Mouse (Mus musculus): ENCODE data around the gene Pde4a.

Gene Pde4a

DNA sequence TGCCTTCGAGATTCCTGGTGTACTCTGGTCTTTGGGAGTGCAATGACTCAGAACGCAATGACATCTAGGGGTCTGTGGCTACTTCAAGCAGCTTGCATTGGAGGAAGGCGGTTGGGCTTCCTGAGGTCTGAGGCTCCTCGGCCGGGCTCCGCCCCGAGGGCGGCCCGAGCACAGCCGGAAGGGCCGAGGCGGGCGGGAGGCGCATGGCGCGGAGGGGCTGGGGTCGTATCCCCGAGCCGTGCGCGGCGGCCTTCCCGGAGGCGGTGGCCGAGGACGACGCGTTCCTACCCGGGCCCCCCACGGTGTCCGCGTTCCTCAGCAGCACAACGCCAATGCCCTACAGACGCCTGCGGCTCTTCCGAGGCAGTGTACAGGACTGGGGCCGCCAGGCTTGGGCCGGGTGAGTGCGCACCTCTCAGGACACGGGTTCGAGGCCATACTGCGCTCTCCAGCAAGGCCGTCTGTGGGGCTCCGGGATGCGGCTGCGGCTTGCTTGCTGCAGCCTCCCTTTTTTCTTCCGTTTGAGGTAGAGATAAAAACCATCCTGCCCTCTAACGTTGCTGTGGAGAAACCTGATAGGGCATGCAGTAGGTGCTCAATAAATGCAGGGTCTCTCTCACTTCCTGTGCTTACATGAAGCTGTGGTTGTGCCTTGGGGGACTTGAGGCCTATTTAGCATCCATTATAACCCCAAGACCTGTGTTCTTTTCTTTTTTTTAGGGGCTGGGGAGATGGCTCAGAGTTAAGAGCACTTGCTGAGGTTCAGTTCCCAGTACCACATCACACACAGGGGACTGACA, 16.1 kb downstream of the Pde4a start:
- no peak for DNase-seq (ENCODE audit: low spot score in 2 of 2)

DNA sequence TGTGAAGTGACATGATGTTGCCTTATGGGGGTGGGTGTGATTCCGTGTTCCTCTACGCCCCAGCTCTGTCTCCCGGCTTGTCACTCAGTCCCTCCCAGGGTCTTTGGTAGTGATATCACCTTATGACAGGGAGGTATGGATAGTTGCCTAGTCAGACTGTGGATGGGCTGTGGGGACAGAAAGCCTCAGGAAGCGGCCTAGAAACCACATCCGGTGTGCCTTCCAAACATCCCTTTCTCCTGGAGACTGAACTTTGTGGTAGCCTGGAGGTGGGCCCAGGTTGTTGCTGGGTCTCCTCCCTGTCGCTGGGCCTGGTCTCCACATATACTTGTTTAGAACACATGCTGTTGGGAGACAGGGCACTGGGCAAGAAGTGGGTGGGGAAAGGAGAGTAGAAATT, 17.9 kb downstream of the Pde4a start:
- DNase-seq (ENCODE audit: low spot score in 2 of 2), result no peak

DNA sequence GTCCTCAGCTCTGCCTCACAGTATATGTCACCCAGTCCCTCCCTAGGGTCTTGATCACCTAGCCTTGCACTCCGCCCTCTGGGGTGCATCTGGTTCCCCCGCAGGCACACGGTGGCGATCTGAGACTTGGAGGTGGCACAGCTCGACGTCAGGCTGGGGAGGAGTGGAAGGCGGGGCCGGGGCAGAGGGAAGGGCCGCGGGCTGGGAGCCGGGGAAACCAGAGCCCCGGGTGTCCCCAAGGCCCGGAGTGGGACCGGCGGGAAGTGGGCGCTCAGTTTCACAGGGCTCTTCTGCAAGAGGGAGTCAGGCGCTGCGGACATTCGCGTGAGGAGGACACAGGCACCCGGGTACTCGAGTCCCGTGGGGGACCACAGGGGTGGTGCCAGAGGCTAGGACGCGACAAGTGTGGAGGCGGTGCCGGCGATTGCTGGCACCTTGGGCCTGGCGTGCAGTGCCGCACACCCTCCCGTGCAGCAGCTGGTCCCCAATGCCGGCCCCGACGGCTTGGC, 18.4 kb downstream of the Pde4a start:
- DNase-seq (ENCODE audit: low spot score in 2 of 2), result no peak

DNA sequence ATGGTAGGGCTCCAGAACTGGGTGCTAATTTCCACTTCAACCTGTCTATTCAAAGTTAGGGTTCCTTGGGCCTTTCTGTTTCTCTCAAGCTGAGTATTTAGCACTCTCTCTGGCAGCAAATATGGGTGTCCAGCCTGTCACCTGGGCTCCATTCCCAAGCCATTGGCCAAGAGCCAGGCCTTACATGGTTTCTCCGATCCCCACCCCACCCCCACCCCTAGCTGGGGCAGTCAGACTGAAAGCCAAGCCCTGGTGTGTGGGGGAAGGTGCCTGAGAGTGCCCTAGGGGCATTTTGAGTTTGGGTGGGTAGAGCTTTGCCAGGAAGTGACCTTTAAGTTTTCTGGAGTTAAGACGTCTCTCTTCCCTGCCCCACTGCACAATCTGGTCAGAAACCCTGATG, 19.2 kb downstream of the Pde4a start:
- no peak for DNase-seq (ENCODE audit: low spot score in 2 of 2)

DNA sequence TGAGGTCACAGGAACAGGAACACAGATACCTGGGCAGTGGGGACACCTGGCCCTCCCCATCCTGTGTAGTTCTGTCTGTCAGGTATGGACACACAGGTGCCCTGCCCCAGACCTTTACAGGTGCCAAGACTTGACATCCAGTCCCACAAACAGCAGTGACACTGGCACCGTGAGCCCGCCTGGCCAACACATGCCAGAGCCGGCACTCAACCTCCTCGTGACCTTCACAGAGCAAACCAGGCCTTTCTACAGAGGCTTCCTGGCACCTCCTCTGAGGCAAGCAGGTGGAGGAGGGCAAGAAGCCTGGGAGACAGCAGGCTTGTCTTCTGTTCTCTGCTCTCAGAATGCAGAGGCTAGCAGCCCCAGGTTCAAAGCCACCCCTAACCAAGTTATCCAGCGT, 19.9 kb downstream of the Pde4a start:
- DNase-seq (ENCODE audit: low spot score in 2 of 2), result no peak

DNA sequence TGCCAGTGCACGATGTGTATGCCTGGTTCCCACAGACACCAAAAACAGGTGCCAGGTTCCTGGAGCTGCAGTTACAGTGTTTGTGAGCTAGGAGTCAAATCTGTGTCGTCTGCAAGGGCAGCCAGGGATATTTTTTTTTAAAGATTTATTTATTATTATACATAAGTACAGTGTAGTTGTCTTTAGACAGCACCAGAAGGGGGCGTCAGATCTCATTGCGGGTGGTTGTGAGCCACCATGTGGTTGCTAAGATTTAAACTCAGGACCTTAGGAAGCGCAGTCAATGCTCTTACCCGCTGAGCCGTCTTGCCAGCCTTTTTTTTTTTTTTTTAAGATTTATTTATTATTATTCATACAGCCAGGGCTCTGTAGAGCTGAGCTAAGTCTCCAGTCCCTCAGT, 24.4 kb downstream of the Pde4a start:
- DNase-seq (ENCODE audit: low spot score in 2 of 2), result no peak

DNA sequence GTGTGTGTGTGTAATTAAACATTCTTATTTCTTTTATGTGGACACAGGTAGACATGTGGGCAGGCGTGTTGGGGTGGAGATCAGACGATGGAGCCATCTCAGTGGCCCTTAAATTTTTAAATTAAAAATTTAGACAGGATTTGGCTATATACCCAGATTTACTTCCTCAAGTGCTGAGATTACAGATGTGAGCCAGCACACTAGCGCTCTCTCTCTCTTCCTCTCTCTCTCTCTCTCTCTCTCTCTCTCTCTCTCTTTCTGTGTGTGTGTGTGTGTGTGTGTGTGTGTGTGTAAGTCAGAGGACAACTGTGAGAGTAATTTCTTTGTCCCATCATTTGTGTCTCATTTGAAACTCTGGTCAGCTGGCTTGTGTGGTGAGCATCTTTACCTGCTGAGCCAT, 25.2 kb downstream of the Pde4a start:
- no peak for DNase-seq (ENCODE audit: low spot score in 2 of 2)

DNA sequence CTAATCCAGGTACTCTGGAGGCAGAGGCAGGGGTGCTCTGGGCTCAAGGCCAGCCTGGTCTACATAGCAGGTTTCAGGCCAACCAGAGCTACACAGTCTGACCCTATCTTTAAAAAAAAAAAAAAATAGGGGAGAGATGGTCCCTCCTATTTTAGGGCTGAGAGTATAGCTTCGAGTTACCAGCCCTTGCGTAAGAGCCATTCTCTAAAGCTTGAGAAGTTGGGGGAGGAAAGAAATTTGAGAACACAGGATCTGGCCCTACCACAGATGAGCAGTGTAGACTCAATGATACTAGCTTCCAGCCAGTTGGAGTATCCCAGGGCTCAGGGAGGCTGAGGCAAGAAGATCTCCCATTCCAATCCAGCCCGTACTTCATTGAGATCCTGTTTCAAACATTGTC, 28.3 kb downstream of the Pde4a start:
- DNase-seq (ENCODE audit: low spot score in 2 of 2), result no peak

DNA sequence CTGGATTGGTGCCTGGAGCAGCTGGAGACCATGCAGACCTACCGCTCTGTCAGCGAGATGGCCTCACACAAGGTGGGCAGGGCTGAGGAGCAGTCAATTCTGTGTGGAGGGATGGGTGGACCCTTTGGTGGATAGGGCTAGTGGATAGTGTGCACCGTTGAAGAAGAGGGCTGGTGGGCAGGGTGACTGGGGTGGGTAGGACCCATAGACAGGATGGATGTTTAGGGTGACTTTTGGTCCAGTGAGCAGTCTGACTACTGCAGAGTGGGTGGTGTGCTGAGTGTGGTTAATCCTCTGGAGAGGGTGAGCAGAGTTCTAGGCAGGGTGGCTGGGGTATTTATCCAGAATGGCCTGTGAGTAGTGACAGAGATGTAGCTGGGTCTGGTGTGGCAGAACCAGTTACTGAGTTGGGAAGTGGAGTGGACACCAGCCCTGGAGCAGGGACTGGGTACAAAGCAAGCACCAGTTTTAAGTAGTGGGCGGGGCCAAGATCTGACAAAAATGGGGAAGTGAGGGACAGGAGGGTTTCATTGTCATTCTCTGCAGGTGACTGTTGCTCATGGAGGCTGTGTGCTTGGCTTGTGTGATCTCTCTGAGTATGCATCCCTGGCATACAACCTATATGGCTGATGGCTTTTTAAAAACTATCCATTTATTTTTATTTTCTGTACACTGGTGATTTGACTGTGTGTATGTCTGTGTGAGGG, 29.4 kb downstream of the Pde4a start:
- no peak for DNase-seq (ENCODE audit: low spot score in 2 of 2)

- peak; percentile 68 to 76 for DNase-seq (ENCODE audit: low spot score in 2 of 2)
These were observed 30.4 kb downstream of the Pde4a start for GRCm38 (mm10) chr9:21195736-21196505.

- peak; percentile 61 to 70 for DNase-seq (ENCODE audit: low spot score in 2 of 2)
These were observed 31.3 kb downstream of the Pde4a start for GRCm38 (mm10) chr9:21196521-21197433.

DNA sequence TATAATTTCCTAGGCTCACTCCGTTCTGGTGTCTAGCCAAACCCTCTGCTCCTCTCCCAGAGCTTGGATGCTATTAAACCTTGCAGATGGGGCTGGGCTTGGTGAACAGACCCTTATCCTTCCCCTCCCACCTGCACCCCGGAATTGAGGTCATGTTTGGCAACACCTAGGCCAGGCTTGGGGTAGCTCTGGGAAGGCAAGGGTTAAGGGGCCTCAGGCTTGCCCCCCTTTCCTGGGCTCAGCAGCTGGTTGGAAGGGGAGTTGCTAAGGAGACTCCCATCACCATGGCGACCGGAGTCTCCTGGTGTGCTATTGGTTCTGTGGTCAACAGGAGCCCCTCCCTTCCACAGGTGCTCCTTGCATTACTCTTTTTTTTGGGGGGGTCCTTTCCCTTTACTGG, 32.5 kb downstream of the Pde4a start:
- peak; percentile 70 to 83 for DNase-seq (ENCODE audit: low spot score in 2 of 2)

DNA sequence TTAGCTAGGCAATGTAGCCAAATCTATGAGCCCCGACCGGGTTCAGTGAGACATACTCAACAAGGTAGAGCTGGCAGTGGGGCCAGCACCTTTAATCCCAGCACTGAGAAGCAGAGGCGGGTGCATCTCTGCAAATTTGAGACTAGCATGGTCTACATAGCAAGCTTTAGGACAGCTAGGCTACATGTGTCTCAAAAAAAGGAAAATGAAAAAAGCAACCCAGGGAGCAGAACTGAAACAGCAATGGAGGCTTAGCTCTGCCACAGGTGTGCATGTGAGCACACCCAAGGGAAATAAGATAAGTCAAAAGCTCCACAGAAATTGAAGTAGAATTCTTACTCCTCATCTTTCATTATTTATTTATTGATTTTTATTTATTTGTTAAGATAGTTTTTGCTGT, 33.4 kb downstream of the Pde4a start:
- DNase-seq (ENCODE audit: low spot score in 2 of 2), result no peak

DNA sequence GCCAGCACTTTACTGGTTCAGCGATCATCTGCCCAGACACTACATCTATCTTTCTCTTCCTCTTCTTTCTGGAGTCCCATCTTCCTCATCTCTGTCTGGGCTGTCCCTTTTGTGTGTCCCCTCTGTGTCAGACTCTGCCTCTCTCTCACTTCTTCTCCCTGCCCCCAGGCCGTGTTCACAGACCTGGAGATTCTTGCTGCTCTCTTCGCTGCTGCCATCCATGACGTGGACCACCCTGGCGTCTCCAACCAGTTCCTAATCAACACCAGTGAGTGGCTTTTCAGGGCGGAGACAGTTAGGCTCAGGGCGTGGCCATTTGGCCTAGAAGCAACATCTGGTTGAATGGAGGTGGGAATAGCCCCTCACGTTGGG, 38.6 kb downstream of the Pde4a start:
- DNase-seq (ENCODE audit: low spot score in 2 of 2), result no peak

GRCm38 (mm10) chr9:21204528-21205272, 39.2 kb downstream of the Pde4a start:
- DNase-seq (ENCODE audit: low spot score in 2 of 2), result peak in 1 of 2 experiments; percentile 46

DNA sequence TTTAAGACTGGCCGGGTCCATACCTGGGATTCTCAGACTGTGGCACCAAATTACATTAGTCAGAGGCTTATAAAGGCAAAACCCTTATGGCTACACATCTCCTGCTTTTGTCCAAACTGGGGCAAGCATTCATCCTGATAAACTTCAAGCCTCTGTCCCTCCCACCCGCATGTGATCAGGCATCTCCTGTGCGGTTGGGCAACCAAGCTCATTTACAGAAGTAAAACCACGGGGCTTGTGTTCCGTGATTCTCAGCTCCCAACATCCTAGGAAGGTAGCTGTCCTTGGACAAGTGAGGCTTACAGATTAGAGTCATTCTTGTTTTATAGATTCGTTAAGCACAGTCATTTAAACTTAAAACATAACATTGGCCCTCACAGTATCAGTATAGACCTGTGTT, 41.3 kb downstream of the Pde4a start:
- DNase-seq (ENCODE audit: low spot score in 2 of 2), result no peak

- no peak for DNase-seq (ENCODE audit: low spot score in 2 of 2)
These were observed 43.1 kb downstream of the Pde4a start for GRCm38 (mm10) chr9:21208626-21209025.

GRCm38 (mm10) chr9:21210821-21211220, 45.3 kb downstream of the Pde4a start:
- DNase-seq (ENCODE audit: low spot score in 2 of 2), result no peak

DNA sequence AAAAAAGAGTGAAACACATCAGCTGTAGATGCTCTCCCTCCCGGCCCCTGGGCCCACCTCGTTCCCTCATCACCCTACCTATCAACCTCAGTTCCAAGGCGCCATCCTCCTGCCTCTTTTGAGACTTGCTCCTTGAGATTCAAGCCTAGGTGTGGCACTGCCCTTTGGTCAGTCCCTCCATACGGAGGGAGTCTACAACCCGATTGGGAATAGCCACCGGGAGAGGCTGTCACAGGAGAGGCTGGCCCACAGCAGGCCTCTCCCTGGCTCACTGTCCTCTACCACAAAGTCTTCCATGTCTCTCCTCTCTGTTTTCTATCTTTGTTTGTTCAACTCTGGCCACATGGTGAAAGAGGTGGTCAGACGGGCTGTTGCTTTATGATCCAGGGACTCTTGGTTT, 46.1 kb downstream of the Pde4a start:
- DNase-seq (ENCODE audit: low spot score in 2 of 2), result no peak

DNA sequence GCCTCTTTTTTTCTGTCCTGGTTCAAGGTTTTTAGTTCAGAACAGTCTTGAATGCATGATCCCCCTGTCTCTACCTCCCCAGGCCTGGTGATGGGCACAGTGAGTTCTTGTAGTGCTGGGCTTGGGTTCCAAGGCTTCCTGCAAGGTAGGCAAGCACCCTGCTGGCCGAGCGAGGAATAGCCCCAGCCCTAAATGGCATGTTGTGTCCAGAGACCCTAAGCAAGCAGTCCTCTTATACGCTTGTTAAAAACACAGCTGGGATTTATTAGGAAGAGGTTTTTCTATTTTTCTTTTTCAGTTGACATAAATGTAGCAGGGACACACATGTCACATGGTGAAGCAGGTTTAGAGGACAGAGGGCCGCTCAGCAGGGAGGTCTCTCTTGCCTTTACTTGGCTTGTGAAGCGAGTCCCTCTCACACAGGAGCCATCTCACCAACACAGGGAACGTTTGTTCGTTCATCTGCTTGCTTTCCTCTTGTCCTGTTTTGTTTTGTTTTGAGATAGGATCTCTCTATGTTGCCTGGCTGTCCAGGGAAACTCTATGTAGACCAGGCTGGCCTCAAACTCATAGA, 48.2 kb downstream of the Pde4a start:
- no peak for DNase-seq (ENCODE audit: low spot score in 2 of 2)

All from right cerebral cortex, adult 2 months (tissue).